Mouse (Mus musculus) lung, postnatal 0 days (tissue): ENCODE data around the gene Ceacam2. TPM values are rescaled to one million over a fixed set of nuclear protein-coding genes. Genes with fewer than 3 reads are reported as not detected.
"Not testable (repeated sequence)": the region's sequence is repeated elsewhere in the genome, so short reads cannot be mapped to it uniquely, and the experiment has no call there.

Experiments
- ATAC-seq: fragments of 200-750 bp; cut with Nextera tagmentation; 2 replicates; pipeline ENCODE4 v1.8.0; 2017; ENCODE audit warnings: moderate library complexity
- DNase-seq: peaks from one replicate; pipeline ENCODE4 v3.0.0-alpha.2; 2016; ENCODE audit warnings: low spot score
- H3K27ac ChIP-seq: fragments of 300-500 bp; sonication (generic); 2 replicates; pipeline ENCODE4 v1.5.1; 2014; ENCODE audit warnings: antibody characterized with exemption, mild to moderate bottlenecking, low read length, mixed read lengths
- H3K27me3 ChIP-seq: fragments of 300-500 bp; sonication (generic); replicated peaks from 2 replicates; pipeline ENCODE4 v1.6.1; 2014; ENCODE audit warnings: low read length, mixed read lengths; ENCODE audit not compliant: insufficient read depth
- H3K36me3 ChIP-seq: fragments of 300-500 bp; sonication (generic); 2 replicates; pipeline ENCODE4 v1.6.1; 2014; ENCODE audit warnings: low read length, mixed read lengths; ENCODE audit not compliant: insufficient read depth
- H3K4me1 ChIP-seq: fragments of 300-500 bp; sonication (generic); 2 replicates; pipeline ENCODE4 v1.6.1; 2014; ENCODE audit warnings: antibody characterized with exemption, low read depth, low read length, mixed read lengths; ENCODE audit not compliant: insufficient read depth
- H3K4me2 ChIP-seq: fragments of 300-500 bp; sonication (generic); replicated peaks from 2 replicates; pipeline ENCODE4 v1.6.1; 2014; ENCODE audit warnings: low read depth, mild to moderate bottlenecking, low read length, moderate library complexity, mixed read lengths
- H3K4me3 ChIP-seq: fragments of 300-500 bp; sonication (generic); 2 replicates; pipeline ENCODE4 v1.5.1; 2014; ENCODE audit warnings: low read depth, low read length
- H3K9ac ChIP-seq: fragments of 300-500 bp; sonication (generic); replicated peaks from 2 replicates; pipeline ENCODE4 v1.6.1; 2014; ENCODE audit warnings: low read depth, mild to moderate bottlenecking
- H3K9me3 ChIP-seq: fragments of 300-500 bp; sonication (generic); 2 replicates; pipeline ENCODE4 v1.6.1; 2016; ENCODE audit warnings: low read length, mixed read lengths
- CTCF ChIP-seq: IDR thresholded peaks from 2 replicates; pipeline ENCODE4 v1.5.1; 2016; ENCODE audit warnings: antibody characterized with exemption, mild to moderate bottlenecking
- EP300 ChIP-seq: IDR thresholded peaks from 2 replicates; pipeline ENCODE4 v1.6.1; 2016; ENCODE audit warnings: antibody characterized with exemption, mild to moderate bottlenecking, control low read depth
- WGBS: fragments of 180-500 bp; shearing (Covaris S2); extraction: QIAGEN DNeasy Blood & Tissue Kit; methylation state at CpG from one replicate; pipeline ENCODE4 v1.1.7; 2014; 5-methylcytosine and 5-hydroxymethylcytosine counted together
- polyA plus RNA-seq: library from polyadenylated mRNA; unstranded; fragments of >200 nt; fragmentation: Nextera tagmentation; extraction: Ambion mirVana; gene quantifications from 2 replicates; pipeline ENCODE4 v1.2.1, GENCODE M21; 2015

The Ceacam2 gene
- polyA plus RNA-seq, 1 experiment from 2014 or later = not detected

DNA sequence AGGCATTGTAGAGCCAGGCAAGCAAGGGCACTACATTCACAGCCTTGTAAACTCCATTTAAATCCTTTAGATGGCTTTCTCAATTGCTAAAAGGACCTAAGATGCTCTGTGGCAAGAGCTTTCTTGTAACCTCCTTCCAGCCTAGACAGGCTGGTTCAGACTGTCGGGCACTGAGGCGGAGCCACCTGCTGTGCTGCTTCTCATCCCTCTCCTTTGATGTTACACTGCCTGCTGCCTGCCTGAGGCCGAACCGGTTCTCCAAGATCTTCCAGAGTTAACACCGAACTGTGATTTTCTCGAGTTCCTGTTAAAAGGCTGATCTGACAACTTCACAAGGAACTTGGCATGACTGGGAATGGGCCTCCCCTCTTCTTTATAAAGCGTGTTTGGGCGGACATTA, 36.2 kb upstream of the Ceacam2 start:
- ATAC-seq (no peak), DNase-seq (peak; percentile 13)
- no peak overlapping the region for H3K9ac ChIP-seq
- no peaks in the 10 kb centered on the region for H3K27me3 ChIP-seq
- H3K36me3 ChIP-seq = no peaks in the 10 kb centered on the region
- no peak for TF ChIP-seq CTCF
- no peak for TF ChIP-seq EP300
- no peak overlapping the region for H3K4me3 ChIP-seq
- no peaks in the 10 kb centered on the region for H3K9me3 ChIP-seq
- H3K4me1 ChIP-seq = no peaks in the 10 kb centered on the region
- H3K4me2 ChIP-seq = no peak overlapping the region
- 12% methylated on average over 8 of the region's 8 CpGs for WGBS
- no peak overlapping the region for H3K27ac ChIP-seq

DNA sequence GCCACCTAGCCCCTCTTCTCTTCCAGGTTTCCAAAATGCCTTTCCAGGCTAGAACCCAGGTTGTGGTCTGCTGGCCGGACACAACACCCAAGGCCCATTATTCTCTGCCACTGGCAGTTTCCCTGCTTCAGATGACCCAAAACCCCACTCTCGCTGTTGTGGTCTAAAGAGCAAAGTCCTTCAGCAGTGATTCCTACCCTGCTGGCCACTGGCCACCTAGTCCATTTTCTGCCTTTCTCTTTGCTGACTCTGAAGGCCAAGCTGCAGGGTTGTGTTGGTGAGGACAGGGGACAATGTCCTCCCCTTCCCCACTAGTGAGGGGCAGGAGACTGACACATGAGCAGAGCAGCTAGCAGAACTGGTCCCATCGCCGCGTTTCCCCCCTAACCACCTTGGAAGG, 35.4 kb upstream of the Ceacam2 start:
- H3K4me2 ChIP-seq = no peak overlapping the region
- no peak for DNase-seq
- H3K4me3 ChIP-seq = no peak overlapping the region
- no peak for ATAC-seq
- WGBS = 71% methylated on average over 5 of the region's 5 CpGs
- no peaks in the 10 kb centered on the region for H3K4me1 ChIP-seq
- H3K36me3 ChIP-seq = no peaks in the 10 kb centered on the region
- no peak overlapping the region for H3K27ac ChIP-seq
- no peaks in the 10 kb centered on the region for H3K9me3 ChIP-seq
- no peaks in the 10 kb centered on the region for H3K27me3 ChIP-seq
- TF ChIP-seq EP300 (no peak), CTCF (no peak)
- no peak overlapping the region for H3K9ac ChIP-seq

DNA sequence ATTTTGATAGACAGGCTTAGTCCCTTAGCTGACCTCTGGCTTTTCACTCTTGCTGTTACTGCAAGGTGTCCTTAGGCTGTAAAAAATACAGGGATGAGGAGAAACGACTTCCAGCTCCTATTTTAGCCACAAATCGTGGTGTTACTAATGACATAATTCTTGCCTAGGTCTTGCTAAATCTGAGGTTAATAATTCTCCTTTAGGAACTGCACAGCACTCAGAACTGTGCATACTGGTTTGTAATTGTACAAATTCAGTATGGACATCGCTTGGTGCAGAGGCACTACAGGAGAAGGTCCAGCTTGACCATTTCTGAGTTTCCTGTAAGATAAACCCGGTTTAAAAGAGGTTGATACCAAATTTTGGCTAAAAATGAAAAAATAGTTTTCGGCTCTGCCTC, 34.1 kb upstream of the Ceacam2 start:
- 53% methylated on average over 5 of the region's 5 CpGs for WGBS
- not testable (repeated sequence) for H3K9ac ChIP-seq, H3K9me3 ChIP-seq, DNase-seq, H3K27me3 ChIP-seq, H3K36me3 ChIP-seq, ATAC-seq, H3K27ac ChIP-seq, H3K4me3 ChIP-seq, H3K4me1 ChIP-seq, H3K4me2 ChIP-seq

DNA sequence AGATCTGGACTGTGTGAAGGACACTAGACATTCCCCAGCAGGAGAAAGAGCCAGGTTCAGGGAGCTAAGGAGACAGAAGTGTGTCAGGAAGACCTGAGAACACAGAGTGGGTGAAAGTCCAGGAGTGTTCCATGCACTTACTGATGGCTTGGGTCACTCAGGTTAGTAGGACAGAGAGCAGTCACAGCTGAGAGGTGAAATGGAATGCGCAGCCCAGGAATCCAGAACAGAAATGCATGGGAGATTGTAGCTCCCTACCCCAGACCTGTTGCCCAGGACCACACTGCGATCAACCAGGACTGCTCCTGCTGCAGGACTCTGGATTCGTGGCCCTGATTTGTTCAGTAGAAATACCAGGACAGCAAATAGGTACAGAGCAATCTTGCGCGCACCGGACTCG, 29.1 kb upstream of the Ceacam2 start:
- Histone ChIP-seq H3K9me3 (no peaks in the 10 kb centered on the region), H3K4me1 (no peaks in the 10 kb centered on the region), H3K9ac (no peak overlapping the region), H3K27ac (no peak overlapping the region), H3K27me3 (no peaks in the 10 kb centered on the region), H3K36me3 (no peaks in the 10 kb centered on the region), H3K4me3 (no peak overlapping the region), H3K4me2 (no peak overlapping the region)
- ATAC-seq (no peak), DNase-seq (no peak)
- 96% methylated on average over 7 of the region's 7 CpGs for WGBS
- no peak for TF ChIP-seq CTCF
- TF ChIP-seq EP300 = no peak

DNA sequence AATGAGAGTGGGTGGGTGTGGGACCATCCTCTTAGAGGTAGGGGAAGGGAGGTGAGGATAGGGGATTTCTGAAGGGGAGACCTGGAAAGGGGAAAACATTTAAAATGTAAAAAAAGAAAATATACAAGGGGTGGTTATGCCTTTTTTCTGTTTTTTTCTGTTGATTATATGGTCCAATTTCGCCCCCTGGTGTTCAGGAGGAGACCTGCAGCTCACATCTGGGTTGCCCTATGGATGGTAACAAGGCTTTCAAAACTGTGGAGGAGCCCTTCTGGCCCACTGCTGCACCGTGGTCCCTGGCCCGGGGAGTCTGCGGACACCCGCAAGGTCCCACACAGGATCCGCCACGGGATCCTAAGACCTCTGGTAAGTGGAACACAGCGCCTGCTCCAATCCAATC, 1.8 kb upstream of the Ceacam2 start:
- H3K4me1 ChIP-seq, H3K27ac ChIP-seq, H3K9me3 ChIP-seq, H3K4me3 ChIP-seq, H3K36me3 ChIP-seq, H3K27me3 ChIP-seq, H3K9ac ChIP-seq, H3K4me2 ChIP-seq, ATAC-seq: not testable (repeated sequence)
- DNase-seq = peak; percentile 22
- peak; percentile 63 for TF ChIP-seq CTCF
- 69% methylated on average over 8 of the region's 8 CpGs for WGBS

DNA sequence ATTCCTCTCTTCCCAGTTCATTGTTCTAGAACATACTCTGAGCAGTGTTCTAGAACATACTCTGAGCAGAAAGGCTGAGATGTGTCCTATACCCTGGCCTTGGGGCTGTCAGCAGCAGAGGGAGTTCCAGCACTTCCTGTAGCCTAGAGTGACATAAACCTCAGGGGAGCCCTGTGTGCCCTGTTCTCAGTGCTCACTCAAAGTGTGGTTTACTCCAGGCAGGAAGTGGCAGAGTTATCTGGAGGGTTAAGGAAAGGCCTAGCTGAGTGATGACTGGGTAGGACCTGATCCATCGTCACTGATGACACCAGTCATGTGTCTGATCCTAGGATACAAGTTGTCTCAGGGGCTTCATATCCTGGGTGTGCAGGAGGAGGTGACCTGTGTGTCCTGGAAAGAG, 297 bp upstream of the Ceacam2 start:
- not testable (repeated sequence) for H3K27ac ChIP-seq, H3K27me3 ChIP-seq, DNase-seq, H3K9me3 ChIP-seq, H3K9ac ChIP-seq, H3K4me1 ChIP-seq, H3K4me2 ChIP-seq, H3K4me3 ChIP-seq, ATAC-seq, H3K36me3 ChIP-seq
- no CpG with 5 or more reads among the region's 1 CpGs for WGBS

DNA sequence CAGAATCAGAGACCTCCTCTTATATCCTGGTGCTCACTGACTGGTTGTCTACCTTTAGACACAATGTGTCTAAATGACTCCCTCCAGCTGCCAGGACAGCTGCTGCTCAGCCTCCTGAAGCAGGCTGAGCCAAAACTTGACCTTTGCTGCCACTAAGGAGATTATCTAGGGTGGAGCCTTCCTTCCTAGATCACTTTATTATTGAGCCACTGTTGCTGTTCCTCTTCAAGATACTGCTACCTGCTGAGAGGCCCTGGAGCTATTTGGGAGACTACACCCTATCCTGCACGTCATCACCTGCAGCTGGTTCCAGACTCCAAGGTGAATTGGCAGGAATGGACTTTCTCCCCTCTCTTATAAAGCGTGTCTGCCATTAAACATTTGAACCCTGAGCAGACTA, 8.8 kb downstream of the Ceacam2 start:
- Histone ChIP-seq H3K9me3 (no peaks in the 10 kb centered on the region), H3K9ac (no peak overlapping the region), H3K4me2 (no peak overlapping the region), H3K4me1 (no peaks in the 10 kb centered on the region), H3K36me3 (no peaks in the 10 kb centered on the region), H3K4me3 (no peak overlapping the region), H3K27me3 (no peaks in the 10 kb centered on the region), H3K27ac (no peak overlapping the region)
- no peak for TF ChIP-seq CTCF
- no peak for TF ChIP-seq EP300
- WGBS = 79% methylated on average over 2 of the region's 2 CpGs
- ATAC-seq = no peak
- no peak for DNase-seq

DNA sequence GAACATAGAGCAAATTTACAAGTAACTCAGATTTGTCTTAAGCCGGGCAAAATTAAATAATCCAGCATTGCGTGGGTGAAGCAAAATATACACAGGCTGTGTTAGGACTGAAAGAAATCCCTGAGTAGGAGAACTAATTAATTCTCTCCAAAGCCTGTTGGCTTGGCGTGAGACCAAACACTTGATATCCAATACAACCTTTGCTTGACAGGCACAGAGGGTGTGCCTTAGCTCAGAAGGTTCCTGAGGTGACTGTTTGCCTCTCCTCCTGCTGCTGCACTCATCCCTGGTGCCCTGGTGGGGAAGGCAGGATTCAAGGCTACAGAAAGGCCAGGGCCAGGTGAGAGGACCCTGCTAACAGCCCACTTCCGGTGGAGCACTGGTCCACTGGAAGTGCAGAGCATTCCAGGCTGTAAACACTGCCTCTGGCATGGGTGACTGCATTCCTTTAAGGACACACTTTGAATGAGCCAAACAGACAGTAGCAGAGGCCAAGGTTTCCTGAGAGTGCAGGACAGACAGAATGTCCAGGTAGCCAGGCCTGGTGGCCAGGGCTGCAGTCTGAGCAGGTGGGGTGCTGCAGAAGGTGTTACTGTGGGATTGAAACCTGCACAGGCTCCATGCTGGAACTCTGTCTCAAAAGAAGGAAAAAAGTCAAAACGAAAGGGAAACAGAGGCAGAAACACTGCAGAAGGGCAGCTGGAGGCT, 23.4 kb downstream of the Ceacam2 start:
- H3K9me3 ChIP-seq, H3K27me3 ChIP-seq, ATAC-seq, H3K36me3 ChIP-seq, H3K4me3 ChIP-seq, DNase-seq, H3K4me1 ChIP-seq, H3K4me2 ChIP-seq, H3K9ac ChIP-seq, H3K27ac ChIP-seq: not testable (repeated sequence)
- WGBS = 53% methylated on average over 2 of the region's 5 CpGs

DNA sequence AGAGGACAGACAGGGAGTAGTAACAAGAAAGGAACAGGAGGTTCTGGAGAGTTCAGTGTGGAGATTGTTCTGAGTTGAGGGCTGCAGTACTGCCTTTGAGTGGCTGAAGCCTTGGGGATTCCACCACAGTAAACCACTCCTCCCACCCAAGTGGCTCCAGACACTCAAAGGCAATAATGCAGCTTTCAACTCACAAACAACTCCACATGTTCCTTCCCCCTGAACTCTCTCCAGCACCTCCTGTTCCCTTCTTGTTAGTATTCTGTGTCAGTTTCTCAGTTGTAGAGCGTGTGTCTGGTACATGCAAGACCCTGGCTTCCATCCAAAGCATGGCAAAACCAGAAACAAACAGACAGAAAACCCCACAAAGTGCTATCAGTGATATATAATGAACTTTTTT, 24.0 kb downstream of the Ceacam2 start:
- H3K27me3 ChIP-seq, H3K4me2 ChIP-seq, H3K4me3 ChIP-seq, H3K4me1 ChIP-seq, H3K9ac ChIP-seq, H3K27ac ChIP-seq, H3K9me3 ChIP-seq, DNase-seq, H3K36me3 ChIP-seq: not testable (repeated sequence)
- WGBS = 27% methylated on average over 1 of the region's 1 CpGs
- peak; percentile 55 for ATAC-seq
